Mouse (Mus musculus) heart, embryonic 13.5 days (tissue): ENCODE measurements around the gene Pofut1. TPM values are rescaled to one million over a fixed set of nuclear protein-coding genes. Genes with fewer than 3 reads are reported as not detected.

ENCODE experiments used
- ATAC-seq: fragments of 200-750 bp; cut with Nextera tagmentation; 2 replicates; pipeline ENCODE4 v1.8.0; 2017; ENCODE audit warnings: moderate TSS enrichment; ENCODE audit not compliant: insufficient number of reproducible peaks, low FRiP score, low TSS enrichment; ENCODE audit errors: extremely low read depth
- H3K27ac ChIP-seq: fragments of 300-500 bp; sonication (generic); replicated peaks from 2 replicates; pipeline ENCODE4 v1.5.1; 2015; ENCODE audit warnings: moderate library complexity, mild to moderate bottlenecking, inconsistent platforms
- H3K27me3 ChIP-seq: fragments of 300-500 bp; sonication (generic); replicated peaks from 2 replicates; pipeline ENCODE4 v1.6.1; 2015; ENCODE audit warnings: mild to moderate bottlenecking, inconsistent platforms
- H3K36me3 ChIP-seq: fragments of 300-500 bp; sonication (generic); 2 replicates; pipeline ENCODE4 v1.6.1; 2015; ENCODE audit warnings: mild to moderate bottlenecking, inconsistent platforms
- H3K4me1 ChIP-seq: fragments of 300-500 bp; sonication (generic); 2 replicates; pipeline ENCODE4 v1.6.1; 2015; ENCODE audit warnings: inconsistent platforms
- H3K4me2 ChIP-seq: fragments of 300-500 bp; sonication (generic); 2 replicates; pipeline ENCODE4 v1.6.1; 2015; ENCODE audit warnings: inconsistent platforms, mild to moderate bottlenecking, moderate library complexity
- H3K4me3 ChIP-seq: fragments of 300-500 bp; sonication (generic); 2 replicates; pipeline ENCODE4 v1.5.1; 2015; ENCODE audit warnings: moderate library complexity, mild to moderate bottlenecking, inconsistent platforms
- H3K9ac ChIP-seq: fragments of 300-500 bp; sonication (generic); 2 replicates; pipeline ENCODE4 v1.6.1; 2015; ENCODE audit warnings: inconsistent platforms, mild to moderate bottlenecking, moderate library complexity
- H3K9me3 ChIP-seq: fragments of 300-500 bp; sonication (generic); 2 replicates; pipeline ENCODE4 v1.6.1; 2016; ENCODE audit warnings: inconsistent platforms
- WGBS: fragments of 180-500 bp; shearing (Covaris S2); methylation state at CpG from one replicate; pipeline ENCODE4 v1.1.7; 2015; ENCODE audit warnings: mixed read lengths; 5-methylcytosine and 5-hydroxymethylcytosine counted together
- polyA plus RNA-seq: library from polyadenylated mRNA; unstranded; fragments of >200 nt; fragmentation: Nextera tagmentation; extraction: Ambion mirVana; gene quantifications from 2 replicates; pipeline ENCODE4 v1.2.1, GENCODE M21; 2015

Pofut1 gene
- polyA plus RNA-seq, 1 experiment from 2014 or later: 4.6 TPM

DNA sequence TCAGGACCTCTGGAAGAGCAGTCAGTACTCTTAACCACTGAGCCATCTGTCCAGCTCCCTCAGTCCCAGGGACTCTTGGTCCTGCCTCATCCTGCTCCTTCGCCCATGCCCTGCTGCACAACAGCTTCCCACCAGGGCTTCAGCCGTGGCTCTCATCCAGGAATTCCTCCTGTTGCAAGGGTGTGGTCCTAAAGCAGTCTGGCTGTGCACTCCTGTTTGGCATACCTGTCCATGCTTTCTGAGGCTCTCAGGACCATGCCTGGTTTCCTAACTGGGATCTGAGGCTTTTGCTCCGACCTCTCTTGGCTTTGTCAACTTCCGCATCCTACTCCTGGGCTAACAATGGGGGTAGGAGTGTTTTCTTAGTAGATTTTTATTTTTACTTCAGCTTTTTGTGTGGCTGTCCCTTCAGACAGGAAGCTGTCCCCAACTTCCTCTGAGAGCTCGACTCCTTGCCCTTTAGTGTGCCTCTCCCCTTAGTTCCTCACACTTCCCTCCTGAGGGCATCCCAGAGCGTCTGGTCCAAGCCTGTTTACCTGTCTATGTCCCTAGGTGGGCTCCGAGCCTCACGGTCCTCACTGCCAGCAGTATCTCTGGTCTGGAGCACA is 77.8 kb downstream of the Pofut1 start:
- H3K9ac ChIP-seq: no peak overlapping the region
- no peaks in the 10 kb centered on the region for H3K9me3 ChIP-seq
- no peak for ATAC-seq
- H3K4me3 ChIP-seq: no peak overlapping the region
- no peak overlapping the region for H3K4me2 ChIP-seq
- WGBS: 66% methylated on average over 8 of the region's 8 CpGs
- peaks cover 74% of the 10 kb centered on the region for H3K36me3 ChIP-seq
- H3K27me3 ChIP-seq: no peaks in the 10 kb centered on the region
- H3K4me1 ChIP-seq: 0 out of 2 replicates have a peak, but pooled peaks cover 6% of the 10 kb centered on the region
- H3K27ac ChIP-seq: peak overlapping the region; percentile 43; the same call in 1 of the 2 replicates

Other genes with a start within 250 kb of the Pofut1 start
- gene Pdrg1, start 226.1 kb upstream of the Pofut1 start, polyA plus RNA-seq: 101 and 111 TPM in 2 replicates
- not detected in 2 replicates for gene Xkr7, start 209.7 kb upstream of the Pofut1 start, polyA plus RNA-seq
- gene Ccm2l, start 175.6 kb upstream of the Pofut1 start, polyA plus RNA-seq: 4.6 and 5.3 TPM in 2 replicates
- 1.8 and 2.2 TPM in 2 replicates for gene Hck, start 133.1 kb upstream of the Pofut1 start, polyA plus RNA-seq
- 59.0 and 63.0 TPM in 2 replicates for gene Tm9sf4, start 80.2 kb upstream of the Pofut1 start, polyA plus RNA-seq
- gene Tspyl3, start 16.1 kb upstream of the Pofut1 start, polyA plus RNA-seq: 5.7 and 7.3 TPM in 2 replicates
- 12.2 and 12.5 TPM in 2 replicates for gene Plagl2, start 107 bp upstream of the Pofut1 start, polyA plus RNA-seq
- gene Kif3b, start 49.9 kb downstream of the Pofut1 start, polyA plus RNA-seq: 4.0 and 4.8 TPM in 2 replicates
- gene Asxl1, start 104.3 kb downstream of the Pofut1 start, polyA plus RNA-seq: 6.4 and 6.8 TPM in 2 replicates